Mouse (Mus musculus) neutrophil, adult 83 days (primary cell): ENCODE data around the gene Pms1. TPM values are rescaled to one million over a fixed set of nuclear protein-coding genes. Genes with fewer than 3 reads are reported as not detected.

Source experiments
- total RNA-seq, 2 experiments: library from RNA; stranded (reverse); gene quantifications; one replicate each; pipeline ENCODE4 v1.2.4; 2023

The Pms1 gene
- total RNA-seq: 1 to 10 TPM; 4.6 to 8.1 TPM

DNA sequence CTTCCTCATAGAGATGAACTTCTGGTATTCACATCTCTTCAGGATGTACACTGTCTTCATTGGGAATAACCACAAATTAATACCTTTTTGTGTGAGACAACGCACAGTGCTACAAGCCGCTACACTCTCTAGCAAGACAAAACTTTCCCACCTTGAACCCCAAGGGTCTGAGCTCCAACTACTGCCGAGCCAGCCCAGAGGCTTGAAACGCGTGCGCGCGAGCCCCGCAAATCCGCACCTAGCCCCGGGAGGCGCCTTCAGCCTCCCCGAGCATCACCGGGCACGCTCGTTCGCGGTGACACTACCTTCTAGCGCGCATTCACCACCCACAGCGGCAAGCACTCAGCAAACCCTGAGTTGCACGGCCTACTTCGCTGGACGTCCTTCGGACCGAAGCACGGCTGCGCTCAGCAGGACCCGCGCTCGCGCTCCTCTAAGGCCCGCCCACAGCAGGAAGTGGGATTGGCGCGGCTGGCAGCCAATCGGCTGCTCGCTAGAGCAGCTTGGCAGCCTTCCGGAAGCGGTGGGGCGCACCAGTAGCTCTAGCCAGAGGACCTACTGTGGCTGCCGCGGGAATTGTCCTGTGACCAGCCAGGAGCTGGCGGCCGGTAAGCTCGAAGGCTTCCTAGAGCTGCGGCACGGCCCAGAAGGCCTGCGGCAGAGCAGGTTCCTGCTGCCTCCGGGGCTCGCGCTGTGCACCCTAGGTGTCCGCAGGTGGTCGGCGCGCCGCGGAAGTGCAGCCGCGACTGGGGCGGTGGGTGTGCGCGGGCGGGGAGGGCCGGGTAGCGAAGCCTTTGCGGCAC is at the start of gene Pms1, which contains the start of the genes Ormdl1 and Gm28778:
TSS of gene Pms1 (minus strand) at position 438 of the 803 bp plus-strand sequence.
TSS of gene Ormdl1 (plus strand) at position 515 of the 803 bp plus-strand sequence.
TSS of gene Gm28778 (plus strand) at position 531 of the 803 bp plus-strand sequence.

DNA sequence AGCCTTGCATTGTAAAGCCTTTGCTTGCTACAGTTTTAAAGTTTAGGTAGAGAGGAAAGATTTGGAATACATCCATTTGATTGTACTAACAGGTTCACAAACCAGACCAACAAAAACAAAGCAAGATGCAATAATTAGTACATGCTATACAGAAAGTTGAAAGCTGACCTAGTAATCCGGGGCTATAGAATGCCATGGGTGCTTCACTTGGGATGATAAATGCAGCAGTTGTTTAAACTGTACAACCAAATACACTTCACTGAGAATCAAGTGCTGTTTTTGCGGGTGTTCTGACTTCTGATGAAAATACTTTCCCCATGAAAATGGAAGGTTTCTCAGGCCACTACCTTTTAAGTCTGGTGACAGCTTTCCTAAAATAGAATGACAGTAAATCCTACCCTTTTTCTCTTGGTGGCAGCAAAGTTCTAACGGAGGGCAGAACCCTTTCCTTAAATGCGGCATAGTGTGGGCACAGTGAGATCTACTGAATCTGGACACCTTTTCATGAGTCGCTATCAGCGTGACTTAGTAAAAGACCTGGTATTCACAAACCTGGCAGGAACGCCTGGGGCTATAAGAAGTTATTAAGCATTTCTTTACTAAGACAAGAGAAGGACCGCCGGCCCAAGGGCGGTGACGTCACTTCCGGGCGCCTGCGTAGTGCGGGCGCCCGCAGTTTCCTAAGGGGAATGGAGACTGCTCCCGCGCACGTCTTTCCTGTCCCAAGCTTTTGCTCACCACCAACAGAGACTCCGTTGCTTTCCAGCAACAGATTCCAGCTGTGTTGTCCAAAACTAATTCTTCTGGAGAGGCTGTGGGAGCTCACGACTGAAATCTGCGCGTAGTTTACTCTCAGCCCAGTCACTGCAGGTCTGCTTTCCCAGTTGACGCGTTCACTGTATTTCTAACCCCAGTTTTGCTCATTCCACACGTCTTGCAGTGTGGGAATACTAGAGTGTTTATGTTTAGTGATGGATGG is 16.5 kb upstream of the Pms1 start, which contains the start of gene Osgepl1:
TSS of gene Osgepl1 (plus strand) at position 636 of the 979 bp plus-strand sequence.

DNA sequence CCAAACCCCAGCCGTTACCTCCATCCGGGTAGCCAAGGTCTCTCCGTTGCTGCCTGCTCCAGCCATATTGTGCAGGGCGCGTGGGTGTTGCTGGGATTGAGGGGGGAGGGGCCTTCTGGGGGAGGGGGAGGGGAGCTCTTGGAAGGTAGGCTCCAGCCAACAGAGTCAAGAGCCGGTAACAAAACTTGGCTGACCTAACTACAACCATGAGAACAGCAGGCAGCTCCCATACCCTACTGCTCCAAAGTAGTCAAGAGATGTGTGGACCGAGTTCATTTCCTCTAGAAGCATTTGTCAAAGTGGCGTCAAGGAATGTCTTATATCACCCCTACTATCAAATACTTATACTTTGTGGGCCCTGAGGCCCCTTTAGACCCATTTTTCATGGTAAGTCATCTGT is 109.3 kb downstream of the Pms1 start, which contains the start of gene 1700019A02Rik:
TSS of gene 1700019A02Rik (minus strand) at position 101 of the 400 bp plus-strand sequence.

Other genes starting within 250 kb of the Pms1 start
- gene Mstn, start 235.4 kb downstream of the Pms1 start, total RNA-seq: not detected
- gene 1700019A02Rik, start 109.4 kb downstream of the Pms1 start, total RNA-seq: not detected
- 10 to 100 TPM; 11.4 to 12.1 TPM for gene Ormdl1, start 77 bp upstream of the Pms1 start, total RNA-seq
- 1 to 10 TPM in 1 of 2 experiments, not detected in 1; 1.6 TPM for gene Gm28778, start 93 bp upstream of the Pms1 start, total RNA-seq
- 1 to 10 TPM; 4.3 to 5.1 TPM for gene Osgepl1, start 16.6 kb upstream of the Pms1 start, total RNA-seq
- gene Asdurf, start 55.6 kb upstream of the Pms1 start, total RNA-seq: 1 to 10 TPM in 1 of 2 experiments, not detected in 1; 9.7 TPM
- not detected for gene Gm28551, start 55.6 kb upstream of the Pms1 start, total RNA-seq
- gene Asnsd1, start 55.7 kb upstream of the Pms1 start, total RNA-seq: 10 to 100 TPM; 48.2 to 49.8 TPM